Mouse (Mus musculus): ENCODE measurements at regions not wholly inside any gene's neighbourhood (a gene's known extent, or its start where the extent isn't known, plus 50 kb on each side); places are given as distances from the start of the nearest gene placed in this dataset.

DNA sequence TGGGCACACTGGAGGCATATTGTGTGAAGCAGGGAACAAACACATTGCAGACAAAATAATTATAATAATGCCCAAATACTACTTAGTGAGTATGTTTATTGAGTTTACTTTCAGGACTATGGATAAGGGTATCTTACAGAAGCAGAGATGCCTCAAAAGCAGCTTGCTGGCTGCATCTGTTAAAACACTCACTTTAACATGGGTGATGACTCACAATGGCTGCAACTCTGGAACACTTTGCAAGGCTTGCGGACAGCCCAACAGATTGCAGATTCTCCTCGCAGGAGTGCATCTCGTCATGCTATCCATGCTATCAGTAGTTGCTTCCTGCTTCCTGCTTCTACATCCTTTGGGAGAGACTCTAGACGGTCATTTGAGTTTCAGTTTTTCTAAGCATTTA lies 373.2 kb upstream of the Arpp21 start:
- no peak for DNase-seq

DNA sequence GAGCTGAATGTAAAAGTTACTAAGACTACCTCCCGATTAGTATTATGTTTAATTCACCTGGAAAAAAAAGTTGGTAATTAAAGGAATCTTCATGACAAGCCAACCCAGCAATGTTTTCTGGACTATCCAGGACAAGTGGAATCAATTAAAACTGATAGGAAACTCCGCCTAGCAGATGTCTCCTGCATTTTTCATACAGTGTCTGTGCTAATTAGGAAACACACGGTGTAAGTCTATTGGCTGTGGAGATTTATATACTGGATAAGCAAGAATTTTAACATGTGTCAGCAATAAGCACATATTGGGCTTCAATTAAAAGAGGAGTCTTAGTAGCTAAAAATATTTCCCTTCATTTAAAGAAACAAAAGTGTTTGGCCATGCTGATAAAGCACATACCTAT lies 371.5 kb upstream of the Arpp21 start:
- no peak for DNase-seq

DNA sequence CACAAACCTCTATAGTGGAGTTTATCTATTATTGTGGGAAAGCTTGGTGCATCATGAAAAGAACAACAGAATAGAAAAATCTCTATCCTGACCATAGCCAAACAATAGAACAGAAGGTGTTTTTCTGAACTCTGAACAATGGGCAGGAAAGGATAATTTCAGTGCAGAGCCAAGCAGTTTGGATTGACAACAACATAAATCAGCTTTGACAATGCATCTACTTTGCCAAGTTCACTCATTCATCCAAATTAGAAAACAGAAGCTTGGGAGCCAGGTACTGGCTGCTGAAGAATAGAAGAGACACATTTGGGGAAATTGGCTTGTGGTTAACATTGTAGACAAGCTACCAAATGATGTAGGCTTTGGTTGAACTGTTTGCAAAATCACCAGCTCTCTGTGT lies 360.0 kb upstream of the Arpp21 start:
- no peak for DNase-seq

DNA sequence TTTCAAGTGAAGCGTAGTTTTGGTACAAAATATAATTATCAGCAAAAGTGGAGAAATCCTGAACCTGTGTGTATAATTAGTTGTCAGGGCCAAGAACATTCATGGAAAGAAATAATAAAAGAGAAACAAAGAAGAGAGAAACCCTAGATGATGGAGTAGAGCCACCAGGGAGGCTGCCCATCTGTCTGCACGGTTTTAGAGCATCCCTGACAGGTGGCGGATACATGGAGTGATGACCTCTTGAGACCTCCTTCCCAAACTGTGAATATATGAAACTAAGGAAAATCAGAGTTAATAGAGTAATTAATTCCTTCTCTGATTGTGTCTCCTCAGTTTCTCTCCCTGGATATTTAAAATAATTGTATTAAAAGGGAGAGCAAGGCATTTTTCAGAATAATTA lies 354.5 kb upstream of the Arpp21 start:
- DNase-seq, result no peak

DNA sequence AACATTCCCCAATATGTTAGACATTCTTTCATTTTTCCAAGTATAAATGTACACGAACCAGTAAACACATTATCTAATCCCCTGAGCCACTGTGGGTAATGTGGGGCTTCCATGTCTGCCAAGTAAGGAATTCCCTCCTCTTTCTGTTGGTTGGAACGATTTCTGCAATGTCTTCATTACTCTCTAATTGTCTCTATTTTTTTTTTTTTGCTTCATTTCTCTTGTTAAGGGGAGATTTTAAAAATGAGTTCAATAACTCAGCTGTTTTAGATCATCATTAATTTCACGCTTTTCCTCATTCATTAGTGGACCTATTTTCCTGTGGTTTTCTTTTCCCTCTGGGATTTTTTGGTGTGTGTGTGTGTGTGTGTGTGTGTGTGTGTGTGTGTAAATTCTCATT lies 337.6 kb upstream of the Arpp21 start:
- DNase-seq, result no peak

DNA sequence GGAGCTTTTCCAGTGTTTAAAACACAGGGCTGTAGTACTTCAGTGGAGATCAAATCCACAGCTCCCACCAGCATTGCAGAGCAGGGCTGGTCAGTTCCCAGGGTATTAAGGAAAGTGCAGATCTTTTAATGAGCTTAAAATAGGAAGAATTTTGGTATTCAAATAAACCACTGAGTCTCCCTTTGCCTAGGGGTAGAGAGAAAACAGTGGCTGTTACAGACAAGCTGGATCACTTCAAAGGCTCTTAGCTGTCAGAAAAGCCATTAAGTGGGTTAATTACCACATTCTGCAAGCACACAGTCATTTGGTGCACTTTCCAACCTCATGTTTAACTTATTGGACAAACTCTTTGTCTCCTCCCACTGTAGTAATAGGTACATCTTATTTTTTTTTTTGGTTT lies 325.6 kb upstream of the Arpp21 start:
- no peak for DNase-seq

DNA sequence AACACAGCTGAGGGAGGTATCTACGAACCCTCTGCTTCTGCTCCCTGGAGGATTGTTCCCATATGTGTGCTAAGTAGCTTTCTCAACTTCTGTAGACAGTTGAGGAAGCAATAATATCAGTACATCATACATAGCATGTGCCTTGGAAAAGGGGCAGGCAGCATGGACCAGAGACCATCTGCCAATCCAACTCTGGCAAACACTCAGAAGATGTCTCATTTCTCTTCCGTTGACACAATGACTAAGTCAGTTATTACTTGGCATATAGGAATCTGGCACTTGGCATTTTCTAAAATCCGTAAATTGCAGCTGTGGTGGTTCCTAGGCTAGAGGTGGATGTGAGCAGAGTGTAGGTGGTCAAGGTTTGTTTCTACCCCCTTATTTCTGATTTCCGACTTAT lies 324.5 kb upstream of the Arpp21 start:
- no peak for DNase-seq

DNA sequence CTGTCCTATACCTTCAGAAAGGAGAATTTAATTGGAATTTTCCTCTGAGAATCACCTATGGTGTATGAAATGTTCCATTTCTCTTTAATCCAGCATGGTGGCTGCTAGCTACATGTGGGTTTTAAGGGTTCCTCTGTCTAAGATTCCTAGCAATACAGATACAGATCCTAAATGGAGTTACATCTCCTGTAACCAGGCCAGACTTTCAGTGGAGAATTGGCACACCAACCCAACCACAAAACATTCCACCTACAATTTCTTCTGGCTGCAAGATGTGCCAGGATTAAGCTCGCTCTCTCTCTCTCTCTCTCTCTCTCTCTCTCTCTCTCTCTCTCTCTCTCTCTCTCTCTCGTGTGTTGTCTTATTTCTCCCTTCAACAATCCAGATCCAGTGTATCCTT lies 302.2 kb upstream of the Arpp21 start:
- DNase-seq, result no peak

DNA sequence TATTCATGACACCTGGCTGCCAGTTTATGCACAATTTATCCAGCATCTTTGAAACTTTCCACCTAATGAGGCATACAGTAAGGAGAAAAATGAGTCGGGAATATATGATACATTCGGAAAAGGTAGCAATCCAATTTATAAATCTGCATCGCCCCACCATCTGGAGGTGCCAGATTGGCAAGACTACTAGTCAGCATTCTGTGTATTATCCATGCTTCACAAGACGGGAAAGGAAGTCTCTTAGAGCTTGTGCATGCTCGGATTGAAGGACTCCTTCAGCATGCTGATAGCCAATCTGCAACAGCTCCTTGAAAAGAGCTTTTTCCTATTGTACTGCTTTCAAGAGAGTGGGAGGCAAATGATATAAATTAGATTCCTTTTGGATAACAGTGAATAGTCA lies 289.6 kb upstream of the Arpp21 start:
- DNase-seq, result no peak

DNA sequence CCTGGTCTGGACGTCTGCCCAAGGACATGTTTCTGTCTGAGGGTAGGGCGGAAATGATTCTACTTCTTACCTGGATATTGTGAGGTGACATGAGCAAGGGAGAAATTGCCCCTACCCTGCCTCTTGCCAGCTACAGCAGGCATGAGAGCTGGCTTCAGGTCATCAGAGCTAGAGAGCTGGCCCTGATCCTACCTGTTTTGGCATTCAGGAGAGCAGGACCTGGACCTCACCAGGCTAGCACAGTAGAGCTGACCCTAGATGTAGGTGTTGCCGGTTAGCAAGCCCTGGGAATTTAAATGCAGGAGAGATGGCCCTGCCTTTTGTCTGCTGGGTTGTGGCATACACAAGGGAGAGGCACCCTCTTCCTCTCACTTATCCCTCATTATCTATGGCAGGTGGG lies 287.5 kb upstream of the Arpp21 start:
- no peak for DNase-seq

DNA sequence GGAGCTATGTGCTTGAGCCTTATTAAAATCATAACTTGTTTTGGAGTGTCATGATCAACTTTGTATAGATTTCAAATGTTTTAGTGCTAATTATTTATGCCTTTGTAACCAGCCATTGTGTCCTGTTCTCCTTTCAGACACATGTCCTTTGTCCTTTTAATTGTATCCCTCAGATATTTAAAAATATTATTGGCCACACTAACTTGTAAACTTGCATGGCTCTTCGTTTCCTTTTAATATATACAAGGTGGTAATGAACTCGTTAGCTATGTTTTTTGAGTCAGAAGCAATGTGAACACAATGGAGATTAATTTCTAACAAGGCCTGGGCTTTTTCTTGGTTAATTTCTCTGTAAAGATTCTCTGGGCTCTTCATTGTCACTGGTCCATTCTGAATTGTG lies 275.0 kb upstream of the Arpp21 start:
- no peak for DNase-seq

DNA sequence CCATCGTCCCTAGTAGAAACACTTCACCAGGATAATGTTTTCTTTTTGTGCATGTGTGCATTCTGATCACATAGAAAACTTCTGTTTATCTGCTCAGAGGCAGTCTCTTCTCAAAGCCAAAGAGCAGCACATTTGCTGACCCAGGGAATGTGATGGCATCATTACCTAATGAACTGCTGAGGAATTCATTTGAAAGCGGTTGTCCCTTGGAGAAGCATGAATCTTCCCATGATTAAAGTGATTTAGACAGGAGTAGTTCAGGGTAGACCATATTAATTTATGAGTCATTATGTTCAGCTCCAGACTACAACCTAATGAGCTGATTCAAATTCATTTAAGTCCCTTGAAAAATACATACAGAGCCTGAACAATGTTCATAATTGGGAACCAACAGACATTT lies 271.1 kb upstream of the Arpp21 start:
- no peak for DNase-seq

DNA sequence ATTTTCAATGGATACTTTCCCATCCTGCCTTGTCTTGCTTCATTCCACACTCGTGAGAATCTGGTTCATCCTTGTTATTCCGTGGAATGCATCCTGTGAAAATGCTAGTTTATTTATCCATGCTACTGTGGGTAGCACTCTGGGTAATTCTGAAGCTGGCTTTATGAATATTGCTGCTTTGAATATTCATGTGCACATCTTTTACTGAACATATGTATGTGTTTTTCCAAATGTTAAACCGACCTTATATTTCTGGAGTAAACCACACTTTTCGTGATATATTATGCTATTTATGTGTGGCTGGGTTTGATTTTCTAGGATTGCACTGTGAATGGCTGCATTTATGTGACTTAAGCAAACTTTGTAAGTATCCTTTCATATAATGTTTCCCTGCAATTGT lies 262.9 kb upstream of the Arpp21 start:
- no peak for DNase-seq

DNA sequence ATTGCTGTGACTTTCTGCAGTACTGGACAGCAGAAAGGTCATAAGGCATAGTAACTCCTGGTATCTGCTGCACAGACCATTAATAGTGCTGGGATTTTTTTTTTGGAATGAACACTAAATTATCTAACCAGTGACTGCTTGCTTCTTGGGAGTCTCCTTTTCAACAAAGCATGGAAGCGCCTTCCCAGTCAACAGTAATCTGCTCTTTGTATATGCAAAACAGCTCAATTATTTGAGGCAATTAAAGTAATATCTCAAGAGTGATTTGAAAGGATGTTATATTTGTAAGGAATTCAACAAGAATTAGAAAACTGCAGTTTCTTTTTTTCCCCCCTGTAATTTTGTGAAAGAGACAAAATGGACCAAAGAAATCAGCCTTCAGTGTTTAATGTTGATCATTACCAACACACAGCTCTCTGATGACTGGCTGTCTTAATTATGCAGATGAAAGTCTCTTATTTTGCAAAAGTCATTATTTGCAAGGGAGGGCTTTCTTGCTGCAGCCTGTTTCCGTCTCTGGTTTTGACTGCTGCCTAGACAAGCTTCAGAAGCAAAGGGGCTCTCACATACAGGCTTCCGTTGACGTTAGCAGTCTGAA lies 260.3 kb upstream of the Arpp21 start:
- DNase-seq, result no peak

DNA sequence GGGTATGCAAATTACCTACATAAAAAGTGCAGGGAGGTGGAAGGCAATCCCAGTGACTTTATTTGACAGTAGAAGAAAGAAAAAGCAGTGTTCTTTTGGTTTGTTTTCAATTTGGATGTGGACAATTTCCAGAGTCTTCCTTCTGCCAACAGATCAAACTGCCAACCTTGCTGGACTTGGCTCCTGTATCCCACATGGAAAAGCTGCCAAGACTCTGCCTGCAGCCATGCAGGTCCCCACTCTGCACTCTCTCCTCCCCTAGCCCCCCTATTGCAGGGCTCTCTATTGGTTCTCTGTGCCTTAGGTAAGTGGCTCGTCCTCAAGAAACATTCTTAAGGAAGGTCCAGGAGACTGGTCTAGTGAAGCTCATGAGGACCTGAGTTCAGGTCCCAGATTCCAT lies 255.2 kb upstream of the Arpp21 start:
- DNase-seq, result no peak

DNA sequence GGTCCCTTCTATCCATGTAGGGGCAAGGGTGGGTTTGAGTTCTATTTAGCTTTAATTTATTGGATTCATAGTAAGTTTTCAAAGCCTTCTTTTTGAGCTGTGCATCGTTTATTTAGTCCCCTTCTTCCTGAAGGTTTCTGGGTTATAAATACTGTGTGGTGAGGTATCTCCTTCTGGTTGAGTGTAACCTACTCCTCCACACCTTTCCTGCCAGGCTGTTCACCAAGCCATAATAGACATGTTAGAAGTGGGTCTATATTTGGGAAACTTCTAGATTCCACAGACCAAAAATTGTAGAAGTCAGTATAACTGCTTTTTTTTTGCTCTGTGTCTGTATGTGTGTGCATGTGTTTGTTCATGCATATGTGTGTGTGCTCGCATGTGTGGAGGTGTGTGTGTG lies 240.9 kb upstream of the Arpp21 start:
- DNase-seq, result peak; percentile 22

DNA sequence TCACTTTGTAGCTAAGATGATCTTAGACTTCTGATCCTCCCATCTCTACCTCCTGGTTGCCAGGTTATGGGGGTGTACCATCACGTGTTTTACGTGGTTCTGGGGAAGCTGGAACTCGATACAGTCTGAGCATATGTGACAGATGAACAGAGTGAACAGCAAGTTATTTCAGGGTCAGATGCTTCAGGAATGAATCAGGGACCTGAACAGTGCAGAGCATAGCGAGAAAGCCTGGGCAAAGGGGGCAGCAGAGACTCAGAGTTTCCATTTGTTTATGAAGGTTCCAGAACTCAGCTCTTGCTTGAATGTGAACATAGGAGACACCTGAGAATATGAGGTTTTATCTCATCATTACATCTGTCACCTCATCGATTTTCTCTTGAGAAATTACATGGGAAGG lies 221.9 kb upstream of the Arpp21 start:
- no peak for DNase-seq

DNA sequence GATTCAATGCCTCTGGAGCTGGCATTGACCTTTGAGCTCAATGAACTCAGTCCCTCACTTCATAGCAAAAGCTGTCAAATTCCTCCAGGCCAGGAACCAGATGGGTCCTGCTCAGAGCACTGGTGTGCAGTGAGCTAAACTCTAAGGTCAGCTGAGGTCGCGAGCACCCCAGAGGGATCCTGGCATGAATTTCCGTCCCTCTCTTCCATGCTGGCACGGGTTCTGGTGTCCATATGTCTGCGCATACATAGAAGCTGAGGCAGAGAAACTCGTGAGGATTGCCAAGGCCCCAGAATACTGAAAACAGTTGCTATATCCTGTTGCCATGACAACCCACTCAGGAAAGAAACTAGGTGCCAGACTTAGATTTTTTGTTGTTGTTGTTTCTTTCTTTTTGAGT lies 219.0 kb upstream of the Arpp21 start:
- no peak for DNase-seq

DNA sequence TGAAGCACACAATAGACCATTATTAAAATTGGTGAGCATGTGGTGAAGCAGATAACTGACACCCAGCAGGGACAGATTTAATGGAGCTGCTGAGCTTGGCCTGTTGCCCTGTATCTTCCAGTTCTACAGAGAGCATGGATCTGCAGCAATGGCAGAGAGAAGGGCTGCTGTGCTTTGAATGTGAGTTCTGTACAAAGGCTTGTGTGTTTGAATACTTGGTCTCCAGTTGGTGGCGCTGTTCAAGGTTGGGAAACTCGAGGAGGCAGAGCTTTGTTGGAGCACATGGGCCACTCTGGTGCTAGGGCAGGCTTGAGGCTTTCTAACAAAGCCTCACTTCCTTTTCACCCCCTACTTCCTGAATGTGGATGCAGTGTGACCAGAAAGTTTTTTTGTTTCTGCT lies 211.8 kb upstream of the Arpp21 start:
- DNase-seq, result no peak

DNA sequence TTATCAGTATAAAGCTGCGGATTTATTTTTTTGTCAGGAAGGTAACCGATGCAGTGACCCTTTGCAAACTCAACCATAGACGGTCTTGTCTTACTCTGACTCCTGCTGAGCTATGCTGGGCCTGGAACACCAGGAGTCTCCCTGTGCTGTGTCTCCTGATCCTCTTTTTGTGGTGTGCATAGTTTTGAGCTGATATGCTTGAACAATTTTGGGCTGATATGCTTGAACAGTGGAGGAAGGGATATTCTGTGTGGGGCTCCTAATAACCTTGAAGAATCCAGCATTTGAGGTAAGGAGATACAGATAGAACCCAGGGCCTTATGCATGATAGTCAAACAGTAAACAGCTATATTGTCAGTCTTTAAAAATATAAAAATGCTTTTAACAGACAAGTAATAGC lies 211.2 kb upstream of the Arpp21 start:
- DNase-seq, result no peak

DNA sequence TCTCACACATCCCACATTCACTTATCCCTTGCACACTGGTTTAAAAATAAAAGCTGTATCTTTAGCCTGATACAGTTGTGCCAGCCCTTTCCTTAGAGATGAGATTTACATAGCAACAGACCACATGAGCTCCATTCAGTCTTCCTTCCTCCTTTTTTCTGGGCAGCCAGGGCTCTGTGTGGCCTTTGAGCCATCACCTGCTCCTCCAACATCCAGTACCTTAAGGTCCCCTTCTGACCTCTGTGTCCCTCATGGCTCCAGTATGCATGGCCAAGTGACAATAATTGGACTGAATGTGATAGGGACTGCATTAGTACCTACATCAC lies 210.3 kb upstream of the Arpp21 start:
- DNase-seq, result no peak

DNA sequence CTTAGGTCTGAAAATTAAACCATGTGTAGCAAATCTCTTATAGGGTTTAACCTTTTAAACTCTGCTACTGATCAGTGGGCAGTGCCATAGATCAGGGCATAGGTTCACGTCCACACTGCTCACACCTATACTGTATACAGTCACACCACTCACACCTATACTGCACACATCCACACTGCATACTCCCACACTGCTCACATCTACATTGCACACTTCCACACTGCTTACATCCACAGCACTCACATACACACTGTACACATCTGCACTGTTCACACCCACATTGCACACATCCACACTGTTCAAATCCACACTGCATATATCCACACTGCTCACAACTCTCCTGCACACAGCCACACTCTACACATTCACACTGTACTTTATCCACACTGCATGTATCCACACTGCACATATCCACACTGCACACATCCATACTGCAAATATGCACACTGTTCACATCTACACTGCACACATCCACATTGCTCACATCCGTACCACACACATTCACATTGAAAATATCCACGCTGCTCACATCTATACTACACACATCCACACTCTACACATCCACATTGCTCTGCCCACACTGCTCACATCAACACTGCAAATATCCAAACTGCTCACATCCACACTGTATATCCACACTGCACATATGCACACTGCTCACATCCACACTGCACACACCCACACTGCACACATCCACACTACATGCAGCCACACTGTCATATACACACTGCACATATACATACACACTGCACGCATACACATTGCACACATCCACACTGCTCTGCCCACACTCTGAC lies 209.7 kb upstream of the Arpp21 start:
- peak; percentile 29 for DNase-seq

DNA sequence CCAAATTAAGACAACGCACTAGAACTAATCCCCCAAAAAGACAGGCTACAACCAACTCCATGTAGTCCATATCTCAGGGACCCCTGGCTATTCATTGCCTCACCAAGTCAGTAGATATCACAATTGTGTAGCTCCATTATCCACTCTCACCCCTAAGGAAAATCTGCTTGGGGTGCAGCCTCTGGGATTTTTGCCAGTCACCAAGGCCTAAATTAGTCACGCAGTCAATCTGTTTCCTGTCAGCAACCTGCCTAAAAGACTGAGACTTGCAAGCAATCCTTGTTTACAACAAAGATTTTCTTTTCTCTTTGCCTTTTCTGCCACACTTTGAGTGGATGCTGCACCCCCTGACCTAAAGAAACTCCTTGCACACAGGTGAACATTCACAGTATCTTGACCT lies 208.5 kb upstream of the Arpp21 start:
- DNase-seq, result no peak

DNA sequence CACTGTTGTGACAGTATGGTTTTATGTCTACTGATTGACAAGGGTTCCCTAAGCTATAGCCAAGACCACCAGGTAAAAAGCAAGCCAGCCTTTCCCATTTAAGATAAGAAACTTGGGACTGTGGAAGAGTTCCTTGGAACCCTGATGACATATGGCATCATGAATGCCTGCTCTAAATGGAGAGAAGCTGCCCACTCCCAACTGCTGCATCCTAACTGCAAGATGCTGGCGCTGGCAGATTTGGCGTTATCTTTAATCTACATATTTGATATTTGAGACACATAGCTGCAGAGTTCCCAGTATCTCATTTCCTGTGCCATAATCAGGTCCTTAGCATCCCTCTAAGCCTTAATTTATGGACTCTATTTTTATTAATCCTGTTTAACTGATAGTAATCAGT lies 200.4 kb upstream of the Arpp21 start:
- DNase-seq, result no peak

DNA sequence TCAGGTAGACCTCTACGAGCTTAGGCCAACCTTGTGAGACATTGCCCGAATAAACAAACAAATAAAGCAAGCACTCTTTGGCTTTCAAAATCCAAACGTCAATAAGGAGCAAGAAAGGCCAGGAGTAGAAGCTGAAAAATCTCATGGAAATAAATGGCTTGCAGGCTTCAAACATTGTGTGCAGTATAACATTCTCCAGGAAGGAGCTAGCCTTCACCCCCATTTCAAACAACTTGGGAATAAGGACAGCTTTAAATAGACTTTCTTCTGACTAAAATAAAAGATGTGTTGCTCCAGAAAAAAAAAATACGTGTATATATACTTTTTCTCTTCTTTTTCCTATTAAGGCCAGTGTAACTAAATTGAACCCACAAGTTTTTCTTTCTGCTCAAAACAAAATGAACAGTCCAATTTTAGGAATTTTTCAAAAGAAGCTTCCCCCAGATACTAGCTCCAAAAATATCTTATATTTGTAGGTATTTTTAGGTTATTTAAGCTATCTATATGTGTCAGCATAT lies 196.2 kb upstream of the Arpp21 start:
- DNase-seq, result no peak
